Mouse (Mus musculus): ENCODE measurements at regions not wholly inside any gene's neighbourhood (a gene's known extent, or its start where the extent isn't known, plus 50 kb on each side); places are given as distances from the start of the nearest gene placed in this dataset.

GRCm38 (mm10) chr7:36207525-36208260, 404.9 kb upstream of the Zfp507 start:
- TF ChIP-seq POLR2A (IDR thresholded peaks at IDR 0.05; ENCODE audit: insufficient read depth, low read length) (no peak), CTCF (IDR thresholded peaks at IDR 0.05; ENCODE audit: low read depth, low read length) (no peak), EP300 (IDR thresholded peaks at IDR 0.05; ENCODE audit: insufficient read depth, low read depth, low read length) (no peak)
